Mouse (Mus musculus): ENCODE data around the gene Chic2. TPM values are rescaled to one million over a fixed set of nuclear protein-coding genes. Genes with fewer than 3 reads are reported as not detected.

Gene Chic2
- polyA plus RNA-seq, 1 experiment from 2014 or later, result 52.8 TPM

- Histone ChIP-seq H3K27ac (no peak overlapping the region), H3K4me3 (no peak overlapping the region), H3K36me3 (no peaks in the 10 kb centered on the region), H3K4me2 (replicated peaks) (no peak overlapping the region), H3K4me1 (no peaks in the 10 kb centered on the region), H3K9me3 (replicated peaks) (no peaks in the 10 kb centered on the region), H3K27me3 (peaks cover 48% of the 10 kb centered on the region), H3K9ac (no peak overlapping the region)
- 91% methylated on average over 3 of the region's 3 CpGs for WGBS
- no peak for ATAC-seq (ENCODE audit: low FRiP score)
These were observed 76.7 kb downstream of the Chic2 start for GRCm38 (mm10) chr5:74967882-74968281.

- Histone ChIP-seq H3K4me2 (replicated peaks) (no peak overlapping the region), H3K36me3 (no peaks in the 10 kb centered on the region), H3K27ac (no peak overlapping the region), H3K9ac (no peak overlapping the region), H3K4me3 (no peak overlapping the region), H3K27me3 (peaks cover 49% of the 10 kb centered on the region), H3K4me1 (no peaks in the 10 kb centered on the region), H3K9me3 (replicated peaks) (no peaks in the 10 kb centered on the region)
- WGBS, result 63% methylated on average over 10 of the region's 10 CpGs
- no peak for ATAC-seq (ENCODE audit: low FRiP score)
These were observed 77.7 kb downstream of the Chic2 start for GRCm38 (mm10) chr5:74966891-74967290.

DNA sequence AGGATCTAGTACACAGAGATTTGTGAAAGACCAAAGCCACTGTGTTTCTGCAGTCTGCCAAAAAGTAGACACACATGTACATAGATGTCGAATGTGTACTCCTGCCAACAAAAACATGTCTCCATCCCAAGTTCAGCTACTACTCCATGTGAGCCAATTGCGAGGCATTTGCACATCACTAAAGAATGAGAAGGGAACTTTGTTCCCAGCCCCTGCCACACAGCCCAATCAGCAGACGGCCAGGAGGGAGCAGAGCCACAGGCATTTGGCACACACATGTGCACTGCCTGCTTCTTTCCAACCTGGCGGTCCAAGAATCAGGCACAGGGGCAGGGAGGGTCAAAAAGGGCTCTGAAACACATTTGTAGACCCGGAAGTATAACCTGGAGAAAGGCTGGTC lies 81.8 kb downstream of the Chic2 start:
- Histone ChIP-seq H3K4me1 (no peaks in the 10 kb centered on the region), H3K4me2 (replicated peaks) (no peak overlapping the region), H3K9me3 (replicated peaks) (no peaks in the 10 kb centered on the region), H3K36me3 (no peaks in the 10 kb centered on the region), H3K27me3 (peaks cover 74% of the 10 kb centered on the region), H3K27ac (no peak overlapping the region), H3K9ac (no peak overlapping the region), H3K4me3 (no peak overlapping the region)
- 72% methylated on average over 5 of the region's 5 CpGs for WGBS
- ATAC-seq (ENCODE audit: low FRiP score), result no peak

- Histone ChIP-seq H3K27ac (no peak overlapping the region), H3K9ac (no peak overlapping the region), H3K27me3 (peaks cover 85% of the 10 kb centered on the region), H3K9me3 (replicated peaks) (no peaks in the 10 kb centered on the region), H3K4me1 (peaks cover 6% of the 10 kb centered on the region; the same call in 1 of the 2 replicates), H3K4me2 (replicated peaks) (no peak overlapping the region), H3K4me3 (no peak overlapping the region), H3K36me3 (no peaks in the 10 kb centered on the region)
- no peak for ATAC-seq (ENCODE audit: low FRiP score)
- 24% methylated on average over 14 of the region's 14 CpGs for WGBS
These were observed 83.6 kb downstream of the Chic2 start for GRCm38 (mm10) chr5:74960840-74961543.

DNA sequence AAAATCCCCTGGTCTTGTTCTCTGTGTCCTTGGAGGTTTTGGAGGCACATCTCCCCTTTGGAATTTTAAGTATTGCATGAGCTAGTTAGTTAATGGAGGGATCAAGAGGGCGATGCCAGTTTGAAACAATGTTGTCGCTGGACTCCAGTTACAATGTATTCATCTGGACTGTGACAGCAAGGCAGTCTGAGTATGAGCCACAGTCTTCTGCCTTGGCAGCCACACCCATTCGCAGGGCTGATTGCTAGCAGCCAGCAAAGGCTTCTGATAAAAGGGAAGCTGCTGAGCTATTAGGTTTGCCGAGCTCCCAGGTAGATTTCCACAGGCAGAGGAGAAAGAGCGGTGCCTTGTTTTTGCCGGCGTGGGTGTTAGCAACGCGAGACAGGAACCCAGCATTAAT lies 84.3 kb downstream of the Chic2 start:
- no peak overlapping the region for H3K27ac ChIP-seq
- no peaks in the 10 kb centered on the region for H3K9me3 ChIP-seq (replicated peaks)
- 59% methylated on average over 9 of the region's 9 CpGs for WGBS
- no peak overlapping the region for H3K4me2 ChIP-seq (replicated peaks)
- H3K27me3 ChIP-seq, result peaks cover 89% of the 10 kb centered on the region
- H3K4me1 ChIP-seq, result peaks cover 6% of the 10 kb centered on the region; the same call in 1 of the 2 replicates
- no peak for ATAC-seq (ENCODE audit: low FRiP score)
- H3K4me3 ChIP-seq, result no peak overlapping the region
- no peaks in the 10 kb centered on the region for H3K36me3 ChIP-seq
- H3K9ac ChIP-seq, result no peak overlapping the region

- H3K9ac ChIP-seq, result no peak overlapping the region
- H3K4me1 ChIP-seq, result peaks cover 6% of the 10 kb centered on the region; the same call in 1 of the 2 replicates
- ATAC-seq (ENCODE audit: low FRiP score), result no peak
- no peak overlapping the region for H3K27ac ChIP-seq
- H3K4me2 ChIP-seq (replicated peaks), result no peak overlapping the region
- no peaks in the 10 kb centered on the region for H3K9me3 ChIP-seq (replicated peaks)
- 62% methylated on average over 10 of the region's 10 CpGs for WGBS
- no peak overlapping the region for H3K4me3 ChIP-seq
- peaks cover 66% of the 10 kb centered on the region for H3K27me3 ChIP-seq
- no peaks in the 10 kb centered on the region for H3K36me3 ChIP-seq
These were observed 87.1 kb downstream of the Chic2 start for GRCm38 (mm10) chr5:74957293-74958076.

GRCm38 (mm10) chr5:74956335-74956734 lies 88.2 kb downstream of the Chic2 start:
- no peak overlapping the region for H3K4me3 ChIP-seq
- H3K4me1 ChIP-seq, result peaks cover 6% of the 10 kb centered on the region; the same call in 1 of the 2 replicates
- H3K27ac ChIP-seq, result no peak overlapping the region
- no peaks in the 10 kb centered on the region for H3K36me3 ChIP-seq
- 42% methylated on average over 9 of the region's 9 CpGs for WGBS
- no peak overlapping the region for H3K4me2 ChIP-seq (replicated peaks)
- ATAC-seq (ENCODE audit: low FRiP score), result no peak
- H3K9me3 ChIP-seq (replicated peaks), result no peaks in the 10 kb centered on the region
- H3K9ac ChIP-seq, result no peak overlapping the region
- peaks cover 56% of the 10 kb centered on the region for H3K27me3 ChIP-seq

DNA sequence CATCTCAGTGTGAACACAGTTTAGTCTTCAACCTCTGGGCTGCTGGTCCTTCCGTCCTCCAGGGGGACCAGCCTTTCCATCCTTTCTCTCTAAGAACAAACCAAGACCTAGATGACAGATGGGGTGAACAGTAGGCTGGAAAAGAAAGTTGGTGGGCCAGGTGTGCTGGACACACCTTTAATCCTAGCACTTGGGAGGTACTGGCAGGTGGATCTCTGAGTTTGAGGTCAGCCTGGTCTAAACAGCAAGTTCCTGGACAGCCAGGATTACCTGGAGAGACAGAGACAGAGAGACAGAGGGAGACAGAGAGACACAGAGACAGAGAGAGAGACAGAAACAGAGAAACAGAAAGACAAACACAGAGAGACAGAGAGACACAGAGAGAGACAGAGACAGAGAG lies 89.0 kb downstream of the Chic2 start:
- 89% methylated on average over 1 of the region's 1 CpGs for WGBS
- Histone ChIP-seq H3K9ac (no peak overlapping the region), H3K27ac (no peak overlapping the region), H3K36me3 (no peaks in the 10 kb centered on the region), H3K4me2 (replicated peaks) (no peak overlapping the region), H3K4me3 (no peak overlapping the region), H3K9me3 (replicated peaks) (no peaks in the 10 kb centered on the region), H3K27me3 (peaks cover 53% of the 10 kb centered on the region), H3K4me1 (peaks cover 6% of the 10 kb centered on the region; the same call in 1 of the 2 replicates)
- no peak for ATAC-seq (ENCODE audit: low FRiP score)

- Histone ChIP-seq H3K27ac (no peak overlapping the region), H3K27me3 (peaks cover 46% of the 10 kb centered on the region), H3K36me3 (no peaks in the 10 kb centered on the region), H3K4me3 (no peak overlapping the region), H3K9ac (no peak overlapping the region), H3K4me1 (peaks cover 6% of the 10 kb centered on the region; the same call in 1 of the 2 replicates), H3K9me3 (replicated peaks) (no peaks in the 10 kb centered on the region), H3K4me2 (replicated peaks) (no peak overlapping the region)
- whole genome bisulfite sequencing, result 22% methylated on average over 2 of the region's 2 CpGs
- ATAC-seq (ENCODE audit: low FRiP score), result no peak
These were observed 91.6 kb downstream of the Chic2 start for GRCm38 (mm10) chr5:74952938-74953337.

DNA sequence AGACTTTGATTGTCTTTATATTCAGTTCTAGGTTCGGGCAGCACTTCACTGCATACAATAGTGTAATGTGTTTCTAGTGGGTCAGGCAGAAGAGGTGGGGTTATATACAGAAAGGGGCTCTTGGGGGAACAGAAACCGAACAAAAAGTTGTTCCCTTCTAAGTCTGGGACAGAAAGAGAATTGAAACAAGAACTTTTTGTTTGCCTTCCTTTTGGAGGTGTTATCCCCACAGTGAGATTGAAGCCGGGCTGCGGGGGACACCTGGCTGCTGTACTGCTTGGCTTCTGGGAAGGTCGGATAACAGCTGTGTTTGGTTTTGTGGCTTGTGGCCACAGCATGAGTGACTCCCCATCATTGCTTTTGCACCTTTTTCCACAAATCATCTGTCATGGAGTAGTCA lies 93.2 kb downstream of the Chic2 start:
- WGBS, result 83% methylated on average over 5 of the region's 5 CpGs

DNA sequence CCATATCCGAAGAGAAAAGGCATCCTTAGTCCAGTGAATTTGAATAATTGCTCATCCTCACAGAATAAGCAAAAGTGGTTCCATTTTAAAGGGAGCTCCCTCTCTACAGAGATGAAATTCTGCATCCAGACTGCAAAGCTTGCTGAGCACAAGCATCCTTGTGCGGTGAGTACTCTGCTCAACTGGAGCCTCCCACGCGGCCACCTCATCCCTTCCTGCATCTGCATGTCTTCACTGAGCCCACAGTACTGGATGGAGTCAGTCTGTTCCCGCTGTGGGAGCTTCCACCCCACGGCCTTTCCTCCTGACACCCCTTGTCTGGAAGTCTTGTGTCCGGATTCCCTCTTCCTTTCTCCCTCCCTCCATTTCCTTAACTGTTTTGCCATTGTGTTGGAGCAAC lies 95.3 kb downstream of the Chic2 start:
- Histone ChIP-seq H3K4me1 (no peaks in the 10 kb centered on the region), H3K4me2 (replicated peaks) (no peak overlapping the region), H3K27ac (no peak overlapping the region), H3K4me3 (no peak overlapping the region), H3K36me3 (no peaks in the 10 kb centered on the region), H3K9me3 (replicated peaks) (no peaks in the 10 kb centered on the region), H3K27me3 (peaks cover 42% of the 10 kb centered on the region), H3K9ac (no peak overlapping the region)
- WGBS, result 71% methylated on average over 7 of the region's 7 CpGs
- no peak for ATAC-seq (ENCODE audit: low FRiP score)

More for the DNA sequence above, 93.2 kb downstream of the Chic2 start:
- Histone ChIP-seq H3K4me1 (peaks cover 2% of the 10 kb centered on the region; the same call in 1 of the 2 replicates), H3K9me3 (replicated peaks) (no peaks in the 10 kb centered on the region), H3K36me3 (no peaks in the 10 kb centered on the region), H3K9ac (no peak overlapping the region), H3K4me3 (no peak overlapping the region), H3K27me3 (peaks cover 41% of the 10 kb centered on the region), H3K27ac (no peak overlapping the region), H3K4me2 (replicated peaks) (no peak overlapping the region)
- no peak for ATAC-seq (ENCODE audit: low FRiP score)

- Histone ChIP-seq H3K9me3 (replicated peaks) (no peaks in the 10 kb centered on the region), H3K4me1 (peaks cover 6% of the 10 kb centered on the region), H3K4me3 (no peak overlapping the region), H3K4me2 (replicated peaks) (no peak overlapping the region), H3K27me3 (peaks cover 42% of the 10 kb centered on the region), H3K9ac (no peak overlapping the region), H3K36me3 (no peaks in the 10 kb centered on the region), H3K27ac (no peak overlapping the region)
- WGBS, result 70% methylated on average over 8 of the region's 8 CpGs
- no peak for ATAC-seq (ENCODE audit: low FRiP score)
These were observed 96.1 kb downstream of the Chic2 start for GRCm38 (mm10) chr5:74948482-74948881.
